Mouse (Mus musculus) CD4-positive, CD25-positive, alpha-beta regulatory T cell, adult 4 months (primary cell): Measurements from ENCODE around the gene Arhgef17. TPM values are rescaled to one million over a fixed set of nuclear protein-coding genes. Genes with fewer than 3 reads are reported as not detected.

Experiments used
- ATAC-seq: one replicate; pipeline ENCODE4 v1.8.0; 2017
- polyA plus RNA-seq, 2 experiments: library from polyadenylated mRNA; unstranded; fragments of 100-300 nt; shearing (Covaris generic); gene quantifications; one replicate each; pipeline ENCODE4 v1.2.1; 2017

The Arhgef17 gene
- polyA plus RNA-seq, result not detected

GRCm38 (mm10) chr7:100931926-100932480, at the start of gene Arhgef17:
Gene Arhgef17, minus strand, starts transcription at chr7:100932107.
- no peak for ATAC-seq

GRCm38 (mm10) chr7:100979175-100979574, 47.3 kb upstream of the Arhgef17 start:
- ATAC-seq, result no peak

GRCm38 (mm10) chr7:100978171-100978570, 46.3 kb upstream of the Arhgef17 start:
- ATAC-seq, result no peak

- no peak for ATAC-seq
These were observed 42.4 kb upstream of the Arhgef17 start, which contains the start of gene P2ry6 for GRCm38 (mm10) chr7:100974135-100974903. Gene P2ry6, minus strand, starts transcription at chr7:100974649.

GRCm38 (mm10) chr7:100972875-100973274, 41.0 kb upstream of the Arhgef17 start:
- no peak for ATAC-seq

- no peak for ATAC-seq
These were observed 37.2 kb upstream of the Arhgef17 start for GRCm38 (mm10) chr7:100968874-100969659.

- ATAC-seq, result no peak
These were observed 36.5 kb upstream of the Arhgef17 start for GRCm38 (mm10) chr7:100968376-100968775.

GRCm38 (mm10) chr7:100967850-100968249, 35.9 kb upstream of the Arhgef17 start:
- no peak for ATAC-seq

GRCm38 (mm10) chr7:100966014-100966413, 34.1 kb upstream of the Arhgef17 start:
- ATAC-seq, result no peak

- ATAC-seq, result peak; percentile 37
These were observed 33.2 kb upstream of the Arhgef17 start for GRCm38 (mm10) chr7:100965079-100965478.

- no peak for ATAC-seq
These were observed 32.3 kb upstream of the Arhgef17 start for GRCm38 (mm10) chr7:100964242-100964641.

GRCm38 (mm10) chr7:100963381-100963780, 31.5 kb upstream of the Arhgef17 start:
- no peak for ATAC-seq

- no peak for ATAC-seq
These were observed 29.2 kb upstream of the Arhgef17 start for GRCm38 (mm10) chr7:100961146-100961545.

GRCm38 (mm10) chr7:100960462-100960861, 28.6 kb upstream of the Arhgef17 start:
- no peak for ATAC-seq

- ATAC-seq, result no peak
These were observed 26.5 kb upstream of the Arhgef17 start for GRCm38 (mm10) chr7:100958426-100958825.

- ATAC-seq, result no peak
These were observed 20.8 kb upstream of the Arhgef17 start for GRCm38 (mm10) chr7:100952686-100953085.

GRCm38 (mm10) chr7:100951903-100952302, 20.0 kb upstream of the Arhgef17 start:
- no peak for ATAC-seq

- ATAC-seq, result no peak
These were observed 18.6 kb upstream of the Arhgef17 start for GRCm38 (mm10) chr7:100950481-100951010.

- ATAC-seq, result no peak
These were observed 18.1 kb upstream of the Arhgef17 start for GRCm38 (mm10) chr7:100950031-100950430.

GRCm38 (mm10) chr7:100944738-100945137, 12.8 kb upstream of the Arhgef17 start:
- ATAC-seq, result no peak

GRCm38 (mm10) chr7:100944306-100944705, 12.4 kb upstream of the Arhgef17 start:
- ATAC-seq, result no peak

GRCm38 (mm10) chr7:100942789-100943615, 11.1 kb upstream of the Arhgef17 start:
- ATAC-seq, result no peak
